Mouse (Mus musculus): ENCODE results near the gene P4ha1. TPM values are rescaled to one million over a fixed set of nuclear protein-coding genes. Genes with fewer than 3 reads are reported as not detected.
"Not testable (repeated sequence)": the region's sequence is repeated elsewhere in the genome, so short reads cannot be mapped to it uniquely, and the experiment has no call there.

The P4ha1 gene
- 55.0 to 101 TPM (median 84.1 TPM) in 3 replicates for total RNA-seq (2017)

DNA sequence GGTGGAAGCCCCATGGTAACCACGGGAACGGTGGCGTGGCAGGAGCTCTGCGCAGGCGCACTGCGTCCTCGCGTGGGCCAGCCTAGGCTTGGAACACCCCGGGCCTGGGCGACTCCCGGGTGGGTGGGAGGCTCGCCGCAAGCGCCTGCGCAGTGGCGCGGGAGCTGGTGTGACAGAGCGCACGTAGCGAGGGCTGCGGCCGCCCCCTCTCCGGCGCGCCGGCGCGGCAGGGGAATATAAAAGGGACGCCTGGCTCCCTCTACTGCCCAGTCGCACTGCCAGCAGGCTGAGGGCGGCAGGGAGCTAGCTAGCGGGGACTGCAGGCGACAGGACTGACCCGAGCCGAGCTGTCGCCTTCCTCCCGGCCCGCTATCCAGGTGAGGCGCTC, at the start of gene P4ha1:
Gene P4ha1 (plus strand): TSS at position 197 of the 388 bp plus-strand sequence.
- peak; percentile 94 for ATAC-seq (replicated peaks; ENCODE audit: insufficient number of reproducible peaks, low FRiP score, low TSS enrichment, poor library complexity, severe bottlenecking)

DNA sequence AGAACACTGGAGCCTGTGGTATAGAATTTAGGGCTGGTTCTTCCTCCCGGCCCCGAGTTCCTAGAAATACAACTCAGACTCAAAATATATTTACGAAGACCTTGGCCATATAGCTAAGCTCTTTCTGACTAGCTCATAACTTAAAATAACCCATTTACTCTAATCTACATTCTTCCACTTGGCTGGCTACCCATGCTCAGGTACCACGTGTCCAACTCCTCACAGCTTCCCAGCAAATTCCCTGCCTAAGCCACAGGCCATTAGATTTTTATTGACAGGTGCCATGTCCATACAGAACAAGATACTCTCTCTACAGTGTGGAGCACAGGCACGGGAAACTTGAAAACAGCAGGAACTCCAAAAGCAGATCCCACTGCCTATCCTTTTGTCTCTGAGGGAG, 47.4 kb upstream of the P4ha1 start:
- ATAC-seq (replicated peaks; ENCODE audit: insufficient number of reproducible peaks, low FRiP score, low TSS enrichment, poor library complexity, severe bottlenecking): no peak

GRCm38 (mm10) chr10:59277116-59277515, 46.0 kb upstream of the P4ha1 start:
- ATAC-seq (replicated peaks; ENCODE audit: insufficient number of reproducible peaks, low FRiP score, low TSS enrichment, poor library complexity, severe bottlenecking): no peak

DNA sequence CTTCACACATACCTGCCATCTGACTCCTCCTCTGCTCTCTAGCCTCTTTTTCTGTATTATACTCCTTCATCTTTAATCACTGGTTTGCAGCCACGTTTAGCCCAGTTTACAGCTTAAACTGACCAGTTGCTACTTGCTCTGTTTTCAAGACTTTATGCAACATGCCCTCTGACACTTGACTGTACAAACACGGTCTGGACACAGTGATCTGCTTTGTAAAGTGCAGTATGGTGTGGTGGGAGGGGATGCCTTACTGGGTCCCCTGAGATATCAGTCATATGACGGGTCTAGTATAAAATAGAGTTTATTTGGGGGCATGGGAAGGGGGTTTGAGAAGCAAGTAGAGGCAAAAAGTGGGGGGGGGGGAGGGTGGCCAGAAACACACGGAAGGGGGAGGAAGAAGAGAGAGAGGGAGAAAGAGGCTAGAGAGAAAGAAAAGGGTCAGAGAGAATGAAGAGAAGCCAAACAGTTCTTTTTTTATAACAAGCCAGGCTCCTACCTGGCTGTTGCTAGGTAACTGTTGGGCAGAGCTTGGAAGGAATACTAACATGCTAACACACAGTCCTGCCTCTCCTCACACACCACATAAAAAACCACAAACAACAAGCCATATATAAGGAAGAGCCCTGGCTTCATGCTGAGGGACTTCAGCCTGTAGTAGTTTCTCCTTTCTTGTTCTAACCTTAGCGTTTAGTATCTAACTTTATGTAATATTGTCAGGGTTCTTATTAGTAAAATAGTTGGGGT, 45.2 kb upstream of the P4ha1 start:
- no peak for ATAC-seq (replicated peaks; ENCODE audit: insufficient number of reproducible peaks, low FRiP score, low TSS enrichment, poor library complexity, severe bottlenecking)

- ATAC-seq (replicated peaks; ENCODE audit: insufficient number of reproducible peaks, low FRiP score, low TSS enrichment, poor library complexity, severe bottlenecking): 0 out of 2 replicates have a peak, but pooled peaks have one; percentile 27
Measured at GRCm38 (mm10) chr10:59283164-59283563, 39.9 kb upstream of the P4ha1 start.

- ATAC-seq (replicated peaks; ENCODE audit: insufficient number of reproducible peaks, low FRiP score, low TSS enrichment, poor library complexity, severe bottlenecking): no peak
Measured at GRCm38 (mm10) chr10:59283749-59284148, 39.3 kb upstream of the P4ha1 start.

DNA sequence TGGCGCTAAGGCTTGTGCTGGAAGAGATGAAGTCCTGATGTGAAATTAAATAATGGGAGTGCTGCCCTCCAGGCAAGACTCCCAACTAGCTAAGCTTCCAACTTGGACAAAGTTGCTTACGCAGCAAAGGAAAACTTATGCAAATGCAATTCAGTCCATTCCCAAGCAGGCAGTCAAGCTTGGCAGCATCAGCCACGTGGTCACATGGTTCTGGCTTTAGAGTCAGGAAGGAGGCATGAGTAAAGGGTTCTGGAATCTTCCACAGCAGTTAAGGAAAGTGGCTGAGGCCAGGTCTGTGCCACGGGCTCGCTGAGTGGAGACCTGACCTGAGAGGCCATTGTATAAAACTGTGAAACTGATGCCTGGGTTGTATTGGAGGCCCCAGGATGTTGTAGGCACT, 37.6 kb upstream of the P4ha1 start:
- no peak for ATAC-seq (replicated peaks; ENCODE audit: insufficient number of reproducible peaks, low FRiP score, low TSS enrichment, poor library complexity, severe bottlenecking)

DNA sequence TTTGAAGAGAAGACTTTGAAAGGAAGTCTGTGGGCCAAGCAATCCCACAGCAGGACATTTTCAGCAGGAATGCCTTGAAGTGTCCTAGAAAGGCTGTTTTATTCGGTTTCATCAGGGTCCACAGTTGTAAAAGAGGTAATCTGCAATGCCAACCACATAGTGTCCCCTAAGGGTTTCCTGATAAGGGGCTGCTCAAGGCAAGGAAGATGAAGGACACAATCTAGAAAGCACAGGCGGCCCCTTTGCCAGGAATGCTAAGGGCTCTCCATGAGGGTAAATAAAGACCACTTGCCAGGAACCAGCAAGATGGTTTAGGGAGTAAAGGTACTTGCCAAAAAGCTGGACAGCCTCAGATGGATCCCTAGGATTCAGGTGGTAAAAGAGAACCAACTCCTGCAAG, 35.8 kb upstream of the P4ha1 start:
- no peak for ATAC-seq (replicated peaks; ENCODE audit: insufficient number of reproducible peaks, low FRiP score, low TSS enrichment, poor library complexity, severe bottlenecking)

- no peak for ATAC-seq (replicated peaks; ENCODE audit: insufficient number of reproducible peaks, low FRiP score, low TSS enrichment, poor library complexity, severe bottlenecking)
Measured at GRCm38 (mm10) chr10:59287662-59288061, 35.4 kb upstream of the P4ha1 start.

- no peak for ATAC-seq (replicated peaks; ENCODE audit: insufficient number of reproducible peaks, low FRiP score, low TSS enrichment, poor library complexity, severe bottlenecking)
Measured at GRCm38 (mm10) chr10:59289062-59289461, 34.0 kb upstream of the P4ha1 start.

DNA sequence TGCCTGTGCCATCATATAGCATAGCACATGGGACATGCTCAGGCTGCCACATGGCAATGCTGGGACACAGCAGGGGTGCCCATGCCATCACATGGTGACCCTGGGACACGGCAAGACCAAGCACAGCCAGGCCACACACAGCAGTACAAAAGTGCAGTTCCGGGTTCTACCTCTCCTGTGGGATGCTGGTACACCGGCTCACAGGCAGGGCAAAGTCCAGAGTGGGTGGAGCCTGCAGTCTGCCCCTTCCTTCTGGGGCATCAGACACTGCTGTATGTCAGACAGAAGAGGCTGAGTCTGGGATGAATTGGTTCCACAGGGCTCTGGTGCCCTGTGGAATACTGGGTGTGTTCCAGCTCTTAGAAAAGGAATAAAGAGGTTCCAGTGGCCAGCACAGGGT, 31.6 kb upstream of the P4ha1 start:
- ATAC-seq (replicated peaks; ENCODE audit: insufficient number of reproducible peaks, low FRiP score, low TSS enrichment, poor library complexity, severe bottlenecking): no peak

DNA sequence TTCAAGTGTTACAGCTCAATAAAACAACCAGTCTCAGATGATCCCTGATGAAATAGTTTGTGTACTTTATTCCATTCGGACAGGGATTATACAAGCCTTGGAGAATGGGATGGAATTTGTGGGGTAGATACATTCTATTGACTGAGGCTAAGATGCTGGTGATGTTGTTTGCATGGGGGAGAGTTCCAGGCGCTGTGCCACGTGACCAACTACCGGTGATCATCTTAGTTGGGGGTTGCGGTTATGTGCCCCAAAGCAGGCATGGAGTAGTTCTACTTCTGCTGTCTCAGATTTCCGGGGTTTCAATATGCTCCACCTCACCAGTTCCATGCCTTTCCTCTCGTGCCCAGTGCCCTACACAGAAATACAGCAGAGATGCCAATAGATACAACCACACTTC, 31.0 kb upstream of the P4ha1 start:
- ATAC-seq (replicated peaks; ENCODE audit: insufficient number of reproducible peaks, low FRiP score, low TSS enrichment, poor library complexity, severe bottlenecking): no peak

DNA sequence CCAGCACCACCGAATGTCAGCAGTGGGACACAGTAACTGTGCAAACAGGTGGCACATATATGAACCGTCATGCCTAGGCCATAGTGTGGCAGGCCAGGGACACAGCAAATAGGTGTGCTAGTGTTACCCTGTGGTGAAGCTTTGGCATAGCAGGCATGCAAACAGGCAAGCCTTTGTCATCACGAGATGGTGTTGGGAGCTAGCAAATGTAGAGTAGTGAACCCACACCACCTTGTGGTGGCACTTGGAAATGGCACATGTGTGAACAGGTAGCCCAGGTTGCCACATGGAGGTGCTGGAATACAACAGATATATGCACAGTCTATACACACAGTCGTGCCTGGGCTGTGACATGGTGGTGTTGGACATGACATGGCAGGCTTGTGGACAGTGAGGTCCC, 30.5 kb upstream of the P4ha1 start:
- ATAC-seq (replicated peaks; ENCODE audit: insufficient number of reproducible peaks, low FRiP score, low TSS enrichment, poor library complexity, severe bottlenecking): peak; percentile 34

DNA sequence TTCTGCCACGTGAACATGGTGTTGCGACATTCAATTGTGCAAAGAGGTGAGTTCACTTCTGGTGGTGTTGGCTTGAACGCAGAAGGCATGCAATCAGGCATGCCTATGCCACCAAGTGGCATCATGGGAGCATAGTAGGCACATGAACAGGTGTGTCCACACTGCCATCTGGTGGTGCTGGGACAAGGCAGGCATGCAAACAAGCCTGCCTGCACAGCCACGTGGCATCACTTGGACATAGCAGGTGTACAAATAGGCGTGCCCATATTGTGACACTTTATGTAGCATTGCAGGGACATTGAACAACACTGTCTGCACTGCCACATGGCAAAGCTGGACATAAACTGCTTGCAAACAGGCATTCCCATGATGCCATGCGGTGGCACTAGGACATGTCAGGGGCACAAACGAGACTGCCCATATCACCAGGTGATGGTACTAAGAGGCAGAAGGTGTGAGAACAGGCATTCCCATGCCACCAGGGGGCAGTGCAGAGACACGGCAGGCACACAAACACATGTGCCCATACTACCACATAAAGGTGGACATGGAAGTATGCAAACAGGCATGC, 27.8 kb upstream of the P4ha1 start:
- peak; percentile 20 for ATAC-seq (replicated peaks; ENCODE audit: insufficient number of reproducible peaks, low FRiP score, low TSS enrichment, poor library complexity, severe bottlenecking)

- ATAC-seq (replicated peaks; ENCODE audit: insufficient number of reproducible peaks, low FRiP score, low TSS enrichment, poor library complexity, severe bottlenecking): peak; percentile 53
Measured at GRCm38 (mm10) chr10:59296261-59296660, 26.8 kb upstream of the P4ha1 start.

GRCm38 (mm10) chr10:59302671-59303070, 20.4 kb upstream of the P4ha1 start:
- ATAC-seq (replicated peaks; ENCODE audit: insufficient number of reproducible peaks, low FRiP score, low TSS enrichment, poor library complexity, severe bottlenecking): not testable (repeated sequence)

GRCm38 (mm10) chr10:59308993-59309715, 13.9 kb upstream of the P4ha1 start:
- ATAC-seq (replicated peaks; ENCODE audit: insufficient number of reproducible peaks, low FRiP score, low TSS enrichment, poor library complexity, severe bottlenecking): 0 out of 2 replicates have a peak, but pooled peaks have one; percentile 50

- no peak for ATAC-seq (replicated peaks; ENCODE audit: insufficient number of reproducible peaks, low FRiP score, low TSS enrichment, poor library complexity, severe bottlenecking)
Measured at GRCm38 (mm10) chr10:59310124-59310523, 13.0 kb upstream of the P4ha1 start.

DNA sequence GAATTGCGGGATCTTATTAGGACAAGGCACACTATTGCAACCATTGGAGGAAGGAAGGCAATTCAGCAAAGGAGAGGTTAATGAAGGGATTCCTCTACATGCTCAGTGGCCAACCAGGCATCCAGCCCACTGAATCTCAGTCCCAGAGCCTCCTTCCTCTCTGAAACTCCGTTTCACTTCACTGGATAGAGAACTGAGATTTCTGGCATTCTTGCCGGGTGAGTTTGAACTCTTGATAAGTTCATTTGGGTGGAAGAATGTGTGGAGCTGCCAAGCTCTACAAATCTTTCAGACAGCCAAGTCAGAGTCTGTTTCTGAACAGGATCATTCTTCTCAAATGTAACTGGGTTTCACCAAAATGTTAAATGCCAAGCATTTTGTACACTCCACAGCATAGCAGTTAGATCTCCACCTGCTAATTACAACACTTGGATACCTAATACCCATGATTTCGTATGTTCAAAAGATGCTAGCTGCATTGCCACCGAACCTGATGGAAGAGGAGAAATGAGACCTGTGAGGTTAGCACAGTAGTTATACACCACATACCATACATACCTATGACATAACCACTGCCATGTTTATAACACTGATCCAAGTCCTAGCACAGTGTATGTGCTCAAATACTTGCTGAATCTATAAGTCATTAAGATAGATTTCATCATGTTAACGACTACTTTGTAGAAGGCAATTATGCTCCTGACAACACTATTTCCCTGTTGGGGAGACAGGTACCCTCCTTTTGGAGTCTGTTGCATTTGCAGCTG, 12.2 kb upstream of the P4ha1 start:
- no peak for ATAC-seq (replicated peaks; ENCODE audit: insufficient number of reproducible peaks, low FRiP score, low TSS enrichment, poor library complexity, severe bottlenecking)
